Mouse (Mus musculus) neural tube, embryonic 12.5 days (tissue): Measurements from ENCODE around the gene Dync1h1. TPM values are rescaled to one million over a fixed set of nuclear protein-coding genes. Genes with fewer than 3 reads are reported as not detected.
A peak's percentile ranks its signal among the peaks of the same experiment; 100 is the strongest.

Experiments
- ATAC-seq: fragments of 200-750 bp; cut with Nextera tagmentation; 2 replicates; pipeline ENCODE4 v1.8.0; 2017; ENCODE audit warnings: low read depth, mild to moderate bottlenecking, moderate TSS enrichment, moderate library complexity; ENCODE audit not compliant: low FRiP score
- H3K27ac ChIP-seq: fragments of 300-500 bp; sonication (generic); 2 replicates; pipeline ENCODE4 v1.5.1; 2016
- H3K27me3 ChIP-seq: fragments of 300-500 bp; sonication (generic); replicated peaks from 2 replicates; pipeline ENCODE4 v1.6.1; 2016; ENCODE audit warnings: mild to moderate bottlenecking
- H3K36me3 ChIP-seq: fragments of 300-500 bp; sonication (generic); 2 replicates; pipeline ENCODE4 v1.6.1; 2016; ENCODE audit warnings: mild to moderate bottlenecking
- H3K4me1 ChIP-seq: fragments of 300-500 bp; sonication (generic); 2 replicates; pipeline ENCODE4 v1.6.1; 2016
- H3K4me2 ChIP-seq: fragments of 300-500 bp; sonication (generic); replicated peaks from 2 replicates; pipeline ENCODE4 v1.6.1; 2016; ENCODE audit warnings: mild to moderate bottlenecking
- H3K4me3 ChIP-seq: fragments of 300-500 bp; sonication (generic); 2 replicates; pipeline ENCODE4 v1.5.1; 2016
- H3K9ac ChIP-seq: fragments of 300-500 bp; sonication (generic); 2 replicates; pipeline ENCODE4 v1.6.1; 2016; ENCODE audit warnings: mild to moderate bottlenecking
- H3K9me3 ChIP-seq: fragments of 300-500 bp; sonication (generic); 2 replicates; pipeline ENCODE4 v1.6.1; 2016; ENCODE audit warnings: mild to moderate bottlenecking
- WGBS: fragments of 180-500 bp; shearing (Covaris S2); methylation state at CpG from one replicate; pipeline ENCODE4 v1.1.7; 2016; 5-methylcytosine and 5-hydroxymethylcytosine counted together
- polyA plus RNA-seq: library from polyadenylated mRNA; unstranded; fragments of >200 nt; fragmentation: Nextera tagmentation; extraction: Ambion mirVana; gene quantifications from 2 replicates; pipeline ENCODE4 v1.2.1, GENCODE M21; 2016

The Dync1h1 gene
- polyA plus RNA-seq: 86.6 and 87.9 TPM in 2 replicates

GRCm38 (mm10) chr12:110601241-110602218 lies at the start of gene Dync1h1:
Gene Dync1h1 (plus strand): TSS chr12:110601452.
- H3K27me3 ChIP-seq: no peaks in the 10 kb centered on the region; the same call in 1 of the 2 replicates
- H3K4me1 ChIP-seq: peaks cover 29% of the 10 kb centered on the region
- H3K36me3 ChIP-seq: no peaks in the 10 kb centered on the region; the same call in 1 of the 2 replicates
- no peaks in the 10 kb centered on the region for H3K9me3 ChIP-seq
- peak within 1 kb of the TSS; percentile 88 for H3K4me2 ChIP-seq
- whole genome bisulfite sequencing: under 1% methylated on average over 105 of the region's 105 CpGs
- H3K9ac ChIP-seq: peak within 1 kb of the TSS; percentile 96
- peak within 1 kb of the TSS; percentile 94 for H3K27ac ChIP-seq
- H3K4me3 ChIP-seq: peak within 1 kb of the TSS; percentile 98
- peak; percentile 94 for ATAC-seq

DNA sequence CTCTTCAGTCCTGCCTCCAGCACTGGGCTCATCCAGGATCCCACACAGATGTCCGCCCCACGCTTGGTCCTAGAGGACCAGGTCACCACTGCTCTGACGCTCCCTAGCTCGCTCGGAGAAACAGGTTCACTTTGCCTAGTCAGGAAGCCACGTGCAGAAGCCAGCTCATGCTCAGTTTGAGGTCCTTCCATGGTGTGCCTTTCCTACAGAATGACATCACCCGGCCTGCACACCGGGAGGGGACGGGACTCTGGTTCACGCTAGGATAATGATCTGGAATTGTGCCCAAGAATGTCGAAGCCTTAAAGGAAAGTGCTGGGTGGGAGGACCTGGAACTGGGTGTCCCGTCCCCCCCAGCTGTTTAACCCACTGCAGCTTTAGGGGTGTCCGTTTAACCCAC lies 49.1 kb upstream of the Dync1h1 start:
- no peak overlapping the region for H3K4me3 ChIP-seq
- peaks cover 89% of the 10 kb centered on the region for H3K36me3 ChIP-seq
- no peak overlapping the region for H3K4me2 ChIP-seq
- WGBS: 89% methylated on average over 13 of the region's 13 CpGs
- H3K4me1 ChIP-seq: no peaks in the 10 kb centered on the region
- H3K27ac ChIP-seq: no peak overlapping the region
- H3K9ac ChIP-seq: no peak overlapping the region
- no peaks in the 10 kb centered on the region for H3K9me3 ChIP-seq
- no peaks in the 10 kb centered on the region for H3K27me3 ChIP-seq
- no peak for ATAC-seq

DNA sequence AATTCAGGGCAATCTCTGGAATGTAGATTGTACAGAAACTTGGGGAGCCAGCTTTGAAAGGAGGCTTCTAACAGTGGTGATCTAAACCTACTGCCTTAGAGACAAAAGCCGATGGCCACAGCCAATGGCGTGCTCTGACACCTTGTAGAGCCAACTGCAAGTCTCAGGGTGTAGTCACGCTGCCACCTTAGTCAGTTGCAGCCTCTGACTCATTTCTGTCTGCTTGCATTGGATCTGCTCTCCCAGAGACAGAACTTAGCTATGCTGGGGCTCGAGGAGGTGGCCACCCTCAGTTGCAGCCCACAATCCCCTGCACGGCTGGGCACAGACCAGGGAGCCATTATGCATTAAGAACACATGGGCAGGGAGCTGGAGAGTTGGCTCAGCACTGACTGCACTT lies 47.9 kb upstream of the Dync1h1 start:
- Histone ChIP-seq H3K27ac (no peak overlapping the region), H3K4me3 (no peak overlapping the region), H3K9me3 (no peaks in the 10 kb centered on the region), H3K4me1 (no peaks in the 10 kb centered on the region), H3K27me3 (no peaks in the 10 kb centered on the region), H3K36me3 (peaks cover 92% of the 10 kb centered on the region), H3K4me2 (no peak overlapping the region), H3K9ac (no peak overlapping the region)
- 95% methylated on average over 5 of the region's 5 CpGs for WGBS
- no peak for ATAC-seq

DNA sequence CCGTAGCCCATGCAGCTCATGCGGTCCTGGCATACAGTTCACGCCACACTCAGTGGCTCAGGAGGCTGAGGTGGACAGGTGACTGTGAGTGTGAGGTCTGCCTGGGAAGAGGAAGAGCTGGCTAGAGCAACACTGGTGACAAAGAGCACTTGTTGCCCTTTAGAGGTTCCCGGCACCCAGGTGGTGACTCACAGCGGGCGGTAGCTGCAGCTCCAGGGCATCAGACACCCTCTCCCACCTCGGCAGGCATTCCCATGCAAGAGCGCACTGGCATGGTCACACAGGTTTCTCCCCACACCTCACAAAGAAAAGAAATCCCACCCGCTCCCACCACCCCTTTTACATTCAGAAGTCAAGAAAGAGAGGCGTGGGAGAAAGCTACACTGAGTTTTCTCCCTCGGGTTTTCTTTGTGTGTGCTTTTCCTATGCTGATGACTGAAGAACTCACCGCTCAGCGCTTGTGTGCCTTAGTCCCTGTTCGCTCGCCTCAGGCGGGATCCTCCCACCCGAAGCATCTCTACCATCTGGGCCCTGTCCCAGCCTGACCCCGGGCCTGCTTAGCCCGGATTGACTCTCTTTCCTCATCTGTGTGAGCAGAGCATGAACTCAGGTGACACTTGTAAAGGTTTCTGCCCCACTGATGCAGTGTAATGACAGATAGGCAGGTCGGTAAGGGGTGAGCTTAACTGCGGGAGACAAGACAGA lies 45.6 kb upstream of the Dync1h1 start:
- H3K9ac ChIP-seq: no peak overlapping the region
- no peak overlapping the region for H3K4me2 ChIP-seq
- 90% methylated on average over 21 of the region's 21 CpGs for WGBS
- H3K9me3 ChIP-seq: no peaks in the 10 kb centered on the region
- peaks cover 91% of the 10 kb centered on the region for H3K36me3 ChIP-seq
- H3K4me3 ChIP-seq: no peak overlapping the region
- H3K27me3 ChIP-seq: no peaks in the 10 kb centered on the region
- no peak overlapping the region for H3K27ac ChIP-seq
- ATAC-seq: no peak
- H3K4me1 ChIP-seq: no peaks in the 10 kb centered on the region

GRCm38 (mm10) chr12:110556861-110557628 lies 44.2 kb upstream of the Dync1h1 start:
- Histone ChIP-seq H3K4me2 (no peak overlapping the region), H3K27ac (no peak overlapping the region), H3K4me1 (no peaks in the 10 kb centered on the region), H3K36me3 (peaks cover 91% of the 10 kb centered on the region), H3K9me3 (no peaks in the 10 kb centered on the region), H3K9ac (no peak overlapping the region), H3K4me3 (no peak overlapping the region), H3K27me3 (no peaks in the 10 kb centered on the region)
- no peak for ATAC-seq
- 85% methylated on average over 18 of the region's 18 CpGs for WGBS

DNA sequence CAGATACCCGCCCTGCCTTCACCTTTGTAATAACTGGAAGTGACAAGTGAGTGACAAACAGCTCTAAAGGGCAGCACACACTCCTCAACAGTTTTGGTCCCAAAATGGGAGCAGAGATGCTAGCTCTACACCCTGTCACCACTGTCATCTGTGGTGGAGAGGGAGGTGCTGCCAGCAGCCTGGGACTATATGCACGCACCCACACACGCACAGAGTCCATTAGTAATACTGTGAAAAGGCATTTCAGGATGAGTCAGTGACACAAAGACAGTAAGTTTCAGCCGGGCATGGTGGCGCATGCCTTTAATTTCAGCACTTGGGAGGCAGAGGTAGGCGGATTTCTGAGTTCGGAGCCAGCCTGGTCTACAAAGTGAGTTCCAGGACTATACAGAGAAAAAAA lies 43.1 kb upstream of the Dync1h1 start:
- Histone ChIP-seq H3K36me3 (peaks cover 90% of the 10 kb centered on the region), H3K9ac (no peak overlapping the region), H3K4me1 (no peaks in the 10 kb centered on the region), H3K27me3 (no peaks in the 10 kb centered on the region), H3K4me2 (no peak overlapping the region), H3K9me3 (no peaks in the 10 kb centered on the region), H3K4me3 (no peak overlapping the region), H3K27ac (no peak overlapping the region)
- ATAC-seq: no peak
- 98% methylated on average over 7 of the region's 7 CpGs for WGBS

DNA sequence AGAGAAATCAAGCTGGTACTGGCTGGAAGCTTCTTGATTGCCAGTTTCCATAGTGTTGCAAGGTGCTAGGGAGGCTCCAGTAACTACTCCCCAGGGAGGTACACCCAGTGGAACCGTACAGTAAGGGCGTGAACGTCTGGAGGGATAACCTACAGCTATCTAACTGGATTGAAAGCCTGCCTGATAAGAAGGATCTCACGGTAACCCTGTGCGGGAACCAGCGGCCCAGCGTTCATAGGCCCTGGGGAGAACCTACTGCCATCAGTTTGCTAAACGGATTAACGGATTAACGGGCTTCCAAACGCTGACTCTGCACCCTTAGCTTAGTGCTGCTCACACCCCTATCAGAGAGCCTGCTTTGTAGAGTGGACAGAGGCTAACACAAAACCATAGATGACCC lies 37.9 kb upstream of the Dync1h1 start:
- WGBS: 96% methylated on average over 11 of the region's 11 CpGs

GRCm38 (mm10) chr12:110564848-110565247 lies 36.4 kb upstream of the Dync1h1 start:
- peaks cover 82% of the 10 kb centered on the region for H3K36me3 ChIP-seq

More for the DNA sequence above, 37.9 kb upstream of the Dync1h1 start:
- no peaks in the 10 kb centered on the region for H3K9me3 ChIP-seq
- H3K9ac ChIP-seq: no peak overlapping the region
- H3K4me3 ChIP-seq: no peak overlapping the region
- H3K27me3 ChIP-seq: no peaks in the 10 kb centered on the region
- no peak overlapping the region for H3K27ac ChIP-seq
- no peaks in the 10 kb centered on the region for H3K4me1 ChIP-seq
- ATAC-seq: no peak
- H3K36me3 ChIP-seq: peaks cover 85% of the 10 kb centered on the region
- no peak overlapping the region for H3K4me2 ChIP-seq

GRCm38 (mm10) chr12:110566366-110566765 lies 34.9 kb upstream of the Dync1h1 start:
- H3K4me1 ChIP-seq: no peaks in the 10 kb centered on the region
- no peak overlapping the region for H3K27ac ChIP-seq
- no peak overlapping the region for H3K4me2 ChIP-seq
- H3K9me3 ChIP-seq: no peaks in the 10 kb centered on the region
- H3K4me3 ChIP-seq: no peak overlapping the region
- H3K36me3 ChIP-seq: peaks cover 80% of the 10 kb centered on the region
- H3K27me3 ChIP-seq: no peaks in the 10 kb centered on the region
- ATAC-seq: no peak
- H3K9ac ChIP-seq: 0 out of 2 replicates have a peak overlapping the region, but pooled peaks have one; percentile 29
- WGBS: 94% methylated on average over 9 of the region's 9 CpGs

More at GRCm38 (mm10) chr12:110564848-110565247, 36.4 kb upstream of the Dync1h1 start:
- Histone ChIP-seq H3K4me1 (no peaks in the 10 kb centered on the region), H3K27ac (no peak overlapping the region), H3K27me3 (no peaks in the 10 kb centered on the region), H3K9me3 (no peaks in the 10 kb centered on the region), H3K9ac (no peak overlapping the region), H3K4me3 (no peak overlapping the region), H3K4me2 (no peak overlapping the region)
- ATAC-seq: no peak
- 95% methylated on average over 11 of the region's 11 CpGs for WGBS

- Histone ChIP-seq H3K36me3 (peaks cover 68% of the 10 kb centered on the region), H3K4me2 (no peak overlapping the region), H3K9me3 (no peaks in the 10 kb centered on the region), H3K9ac (no peak overlapping the region), H3K4me1 (no peaks in the 10 kb centered on the region), H3K27me3 (no peaks in the 10 kb centered on the region), H3K4me3 (no peak overlapping the region), H3K27ac (no peak overlapping the region)
- no peak for ATAC-seq
- 93% methylated on average over 10 of the region's 10 CpGs for WGBS
These were observed 30.2 kb upstream of the Dync1h1 start for GRCm38 (mm10) chr12:110571050-110571449.

GRCm38 (mm10) chr12:110572351-110572750 lies 28.9 kb upstream of the Dync1h1 start:
- 94% methylated on average over 4 of the region's 4 CpGs for WGBS
- no peak overlapping the region for H3K9ac ChIP-seq
- no peak overlapping the region for H3K27ac ChIP-seq
- ATAC-seq: no peak
- H3K9me3 ChIP-seq: no peaks in the 10 kb centered on the region
- no peaks in the 10 kb centered on the region for H3K27me3 ChIP-seq
- no peak overlapping the region for H3K4me2 ChIP-seq
- no peak overlapping the region for H3K4me3 ChIP-seq
- H3K4me1 ChIP-seq: no peaks in the 10 kb centered on the region
- H3K36me3 ChIP-seq: peaks cover 56% of the 10 kb centered on the region

DNA sequence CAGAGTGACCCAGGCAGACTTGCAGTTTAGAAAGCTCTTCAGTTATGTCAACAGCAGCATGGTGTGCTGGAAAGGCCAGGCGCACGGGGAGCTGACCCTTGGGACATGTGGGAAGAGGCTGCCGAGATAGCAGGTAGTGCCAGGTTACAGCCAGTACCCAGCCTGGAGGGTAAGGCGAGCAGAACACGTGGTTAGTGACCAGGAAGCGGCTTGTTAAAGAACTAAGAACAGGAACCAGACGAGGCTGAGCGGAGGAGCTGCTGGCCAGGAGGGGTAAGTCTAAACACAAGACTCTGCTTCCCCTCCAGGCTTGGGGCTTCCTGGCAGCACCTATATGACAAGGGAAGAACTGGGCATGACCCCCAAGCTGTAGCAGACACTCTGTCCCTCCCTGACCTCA lies 27.6 kb upstream of the Dync1h1 start:
- Histone ChIP-seq H3K4me3 (no peak overlapping the region), H3K4me2 (no peak overlapping the region), H3K27ac (no peak overlapping the region), H3K27me3 (no peaks in the 10 kb centered on the region), H3K36me3 (peaks cover 43% of the 10 kb centered on the region), H3K4me1 (no peaks in the 10 kb centered on the region), H3K9me3 (no peaks in the 10 kb centered on the region), H3K9ac (no peak overlapping the region)
- WGBS: 91% methylated on average over 8 of the region's 8 CpGs
- ATAC-seq: no peak
